Mouse (Mus musculus) C2C12 (cell line): ENCODE results near the gene Sec24a. TPM values are rescaled to one million over a fixed set of nuclear protein-coding genes. Genes with fewer than 3 reads are reported as not detected.

Experiments
- H3K27me3 ChIP-seq: one replicate; pipeline ENCODE4 v1.6.1; 2011; ENCODE audit not compliant: control insufficient read depth, insufficient read depth, insufficient read length
- H3K36me3 ChIP-seq: one replicate; pipeline ENCODE4 v1.6.1; 2011; ENCODE audit not compliant: control insufficient read depth, insufficient read depth
- H3K4me3 ChIP-seq: one replicate; pipeline ENCODE4 v1.5.1; 2011; ENCODE audit warnings: mild to moderate bottlenecking, control low read depth; ENCODE audit not compliant: poor library complexity, insufficient read depth, severe bottlenecking
- H3K79me2 ChIP-seq: one replicate; pipeline ENCODE4 v1.6.1; 2011; ENCODE audit not compliant: control insufficient read depth, insufficient read depth
- H3K79me3 ChIP-seq: one replicate; pipeline ENCODE4 v1.6.1; 2011; ENCODE audit warnings: low read depth, control low read depth
- H3ac ChIP-seq: one replicate; pipeline ENCODE3; 2011; ENCODE audit warnings: low read depth; ENCODE audit not compliant: control insufficient read depth, insufficient read length
- CEBPB ChIP-seq: IDR thresholded peaks from one replicate; pipeline ENCODE4 v1.6.1; 2011; ENCODE audit warnings: low read depth, mild to moderate bottlenecking, control low read depth, moderate library complexity
- CTCF ChIP-seq: IDR thresholded peaks from one replicate; pipeline ENCODE4 v1.5.1; 2011; ENCODE audit not compliant: control insufficient read depth, insufficient read depth, insufficient read length
- FOSL1 ChIP-seq: IDR thresholded peaks from one replicate; pipeline ENCODE4 v1.8.0; 2011; ENCODE audit warnings: mild to moderate bottlenecking, low read length; ENCODE audit not compliant: poor library complexity, insufficient read depth, severe bottlenecking
- MAX ChIP-seq: IDR thresholded peaks from one replicate; pipeline ENCODE4 v1.6.1; 2011; ENCODE audit warnings: mild to moderate bottlenecking, control low read depth
- MYOD1 ChIP-seq: IDR thresholded peaks from one replicate; pipeline ENCODE4 v1.6.1; 2011; ENCODE audit warnings: low read depth; ENCODE audit not compliant: control insufficient read depth, insufficient read length
- MYOG ChIP-seq: IDR thresholded peaks from one replicate; pipeline ENCODE4 v1.6.1; 2011; ENCODE audit not compliant: control insufficient read depth, insufficient read length; ENCODE audit errors: extremely low read depth
- USF1 ChIP-seq: IDR thresholded peaks from one replicate; pipeline ENCODE4 v1.6.1; 2011; ENCODE audit warnings: low read depth, mild to moderate bottlenecking, control low read depth, moderate library complexity
- long read RNA-seq, 2 experiments: library from polyadenylated mRNA; unstranded; transcript quantifications; one replicate each; pipeline ENCODE4 v2.0.0; 2019 to 2020
- polyA plus RNA-seq: library from polyadenylated mRNA; unstranded; fragments of >200 nt; fragmentation: generic; extraction: Trizol; gene quantifications from one replicate; pipeline ENCODE4 v1.2.1, GENCODE M21; 2012; ENCODE audit warnings: missing spikeins

Sec24a gene
- 6.2 TPM for polyA plus RNA-seq
- long read RNA-seq, experiment 1, full-length matches to known transcripts = 1 of 4 reads
- long read RNA-seq, experiment 1, partial matches to known transcripts = 0 of 4 reads
- long read RNA-seq, experiment 1, other reads (novel, unspliced or antisense) = 3 of 4 reads
- long read RNA-seq, experiment 2, partial matches to known transcripts = 9 of 13 reads
- long read RNA-seq, experiment 2, other reads (novel, unspliced or antisense) = 0 of 13 reads

- Histone ChIP-seq H3K36me3 (no peaks in the 10 kb centered on the region), H3K79me3 (peaks cover 35% of the 10 kb centered on the region), H3K4me3 (peak within 1 kb of the TSS; percentile 100), H3K27me3 (no peaks in the 10 kb centered on the region), H3ac (peak within 1 kb of the TSS; percentile 58), H3K79me2 (peaks cover 51% of the 10 kb centered on the region)
- TF ChIP-seq CEBPB (no peak), MAX (peak; percentile 81)
Measured at GRCm38 (mm10) chr11:51763213-51763907, at the start of gene Sec24a, which contains the start of gene Sar1b. Gene Sec24a, minus strand, starts transcription at chr11:51763634. Gene Sar1b, plus strand, starts transcription at chr11:51763687.

- peaks cover 24% of the 10 kb centered on the region for H3K36me3 ChIP-seq
- H3K27me3 ChIP-seq = no peaks in the 10 kb centered on the region
- TF ChIP-seq CTCF (no peak), MYOG (no peak), USF1 (no peak), FOSL1 (no peak), MAX (no peak), MYOD1 (no peak), CEBPB (no peak)
Measured at GRCm38 (mm10) chr11:51812022-51812546, 48.6 kb upstream of the Sec24a start.

GRCm38 (mm10) chr11:51811230-51811629 is 47.8 kb upstream of the Sec24a start:
- peaks cover 19% of the 10 kb centered on the region for H3K36me3 ChIP-seq
- no peak overlapping the region for H3ac ChIP-seq
- H3K79me3 ChIP-seq = no peaks in the 10 kb centered on the region
- H3K27me3 ChIP-seq = no peaks in the 10 kb centered on the region
- TF ChIP-seq CTCF = no peak
- TF ChIP-seq FOSL1 = no peak
- no peak for TF ChIP-seq USF1
- no peak for TF ChIP-seq CEBPB
- no peak for TF ChIP-seq MYOG
- no peak for TF ChIP-seq MYOD1
- no peak for TF ChIP-seq MAX
- no peaks in the 10 kb centered on the region for H3K79me2 ChIP-seq
- no peak overlapping the region for H3K4me3 ChIP-seq

More at GRCm38 (mm10) chr11:51812022-51812546, 48.6 kb upstream of the Sec24a start:
- Histone ChIP-seq H3K79me3 (no peaks in the 10 kb centered on the region), H3K79me2 (no peaks in the 10 kb centered on the region), H3K4me3 (no peak overlapping the region), H3ac (no peak overlapping the region)

GRCm38 (mm10) chr11:51809632-51810224 is 46.3 kb upstream of the Sec24a start:
- Histone ChIP-seq H3K79me2 (no peaks in the 10 kb centered on the region), H3K27me3 (no peaks in the 10 kb centered on the region), H3K79me3 (no peaks in the 10 kb centered on the region), H3ac (no peak overlapping the region), H3K4me3 (no peak overlapping the region), H3K36me3 (peaks cover 11% of the 10 kb centered on the region)
- TF ChIP-seq FOSL1 = no peak
- TF ChIP-seq CTCF = no peak
- TF ChIP-seq MAX = no peak
- no peak for TF ChIP-seq MYOG
- TF ChIP-seq CEBPB = no peak

GRCm38 (mm10) chr11:51807108-51807879 is 43.9 kb upstream of the Sec24a start:
- H3K79me2 ChIP-seq = no peaks in the 10 kb centered on the region
- H3ac ChIP-seq = no peak overlapping the region
- no peak overlapping the region for H3K4me3 ChIP-seq
- H3K79me3 ChIP-seq = no peaks in the 10 kb centered on the region
- H3K27me3 ChIP-seq = no peaks in the 10 kb centered on the region
- H3K36me3 ChIP-seq = no peaks in the 10 kb centered on the region
- TF ChIP-seq USF1 = no peak
- TF ChIP-seq MYOD1 = no peak
- TF ChIP-seq CTCF = no peak
- TF ChIP-seq FOSL1 = no peak
